Mouse (Mus musculus) bone marrow, adult 2 months (tissue): ENCODE measurements around the gene Itprid1.

Source experiments
- CTCF ChIP-seq: fragments of 200-500 bp; IDR thresholded peaks from 2 replicates; pipeline ENCODE4 v1.5.1; 2011; ENCODE audit warnings: low read length, control low read depth; ENCODE audit not compliant: control insufficient read depth, insufficient read depth
- POLR2A ChIP-seq: fragments of 200-500 bp; IDR thresholded peaks from 2 replicates; pipeline ENCODE4 v1.6.1; 2011; ENCODE audit warnings: low read depth, mild to moderate bottlenecking, control low read depth, low read length, borderline replicate concordance; ENCODE audit not compliant: control insufficient read depth

DNA sequence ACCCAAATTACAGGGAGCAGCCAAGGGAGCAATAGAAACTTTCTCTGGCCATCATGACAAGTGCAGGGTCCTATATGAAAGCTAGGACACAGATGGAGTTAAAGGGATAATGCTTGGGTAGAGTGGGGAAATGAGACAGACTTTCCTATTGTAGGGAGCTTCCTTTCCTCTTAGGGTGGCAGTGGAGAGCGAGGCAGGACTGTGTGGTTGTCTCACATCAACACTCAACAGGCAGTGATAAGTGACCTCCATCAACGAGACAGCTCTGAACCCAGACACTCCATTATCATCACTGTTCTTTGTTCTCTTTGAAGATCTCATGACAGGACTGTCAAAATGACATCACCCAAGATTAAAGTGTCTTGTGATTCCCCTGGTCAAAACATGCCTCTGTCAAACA is 182.9 kb downstream of the Itprid1 start:
- TF ChIP-seq POLR2A (no peak), CTCF (no peak)
